Mouse (Mus musculus) embryonic facial prominence, embryonic 14.5 days (tissue): ENCODE results near the gene Zbtb48. TPM values are rescaled to one million over a fixed set of nuclear protein-coding genes. Genes with fewer than 3 reads are reported as not detected.

Experiments used
- ATAC-seq: fragments of 200-750 bp; cut with Nextera tagmentation; 2 replicates; pipeline ENCODE4 v1.8.0; 2017; ENCODE audit warnings: low read depth, moderate number of reproducible peaks, moderate TSS enrichment
- DNase-seq: peaks from one replicate; pipeline ENCODE4 v3.0.0-alpha.2; 2015; ENCODE audit warnings: low spot score
- H3K27ac ChIP-seq: fragments of 300-500 bp; sonication (generic); replicated peaks from 2 replicates; pipeline ENCODE4 v1.5.1; 2014; ENCODE audit warnings: low read depth, mild to moderate bottlenecking, low read length, moderate library complexity
- H3K27me3 ChIP-seq: fragments of 300-500 bp; sonication (generic); replicated peaks from 2 replicates; pipeline ENCODE4 v1.6.1; 2014; ENCODE audit warnings: low read length; ENCODE audit not compliant: control insufficient read depth, insufficient read depth
- H3K36me3 ChIP-seq: fragments of 300-500 bp; sonication (generic); 2 replicates; pipeline ENCODE4 v1.6.1; 2014; ENCODE audit warnings: low read length, mixed read lengths; ENCODE audit not compliant: control insufficient read depth, insufficient read depth
- H3K4me1 ChIP-seq: fragments of 300-500 bp; sonication (generic); 2 replicates; pipeline ENCODE4 v1.6.1; 2014; ENCODE audit warnings: antibody characterized with exemption, low read length; ENCODE audit not compliant: control insufficient read depth, insufficient read depth
- H3K4me2 ChIP-seq: fragments of 300-500 bp; sonication (generic); 2 replicates; pipeline ENCODE4 v1.6.1; 2014; ENCODE audit warnings: low read depth, mild to moderate bottlenecking, low read length, moderate library complexity, mixed read lengths
- H3K4me3 ChIP-seq: fragments of 300-500 bp; sonication (generic); 2 replicates; pipeline ENCODE4 v1.5.1; 2014; ENCODE audit warnings: low read depth, mild to moderate bottlenecking, low read length
- H3K9ac ChIP-seq: fragments of 300-500 bp; sonication (generic); 2 replicates; pipeline ENCODE4 v1.6.1; 2014; ENCODE audit warnings: low read depth, mild to moderate bottlenecking, low read length, moderate library complexity, mixed read lengths
- H3K9me3 ChIP-seq: fragments of 300-500 bp; sonication (generic); 2 replicates; pipeline ENCODE4 v1.6.1; 2016; ENCODE audit warnings: low read length; ENCODE audit not compliant: control insufficient read depth
- WGBS: fragments of 180-500 bp; shearing (Covaris S2); extraction: QIAGEN DNeasy Blood & Tissue Kit; methylation state at CpG from one replicate; pipeline ENCODE4 v1.1.7; 2014; 5-methylcytosine and 5-hydroxymethylcytosine counted together
- polyA plus RNA-seq: library from polyadenylated mRNA; unstranded; fragments of >200 nt; fragmentation: Nextera tagmentation; extraction: Ambion mirVana; gene quantifications from 2 replicates; pipeline ENCODE4 v1.2.1, GENCODE M21; 2014

The Zbtb48 gene
- polyA plus RNA-seq, 1 experiment from 2014 or later, result 19.0 TPM

GRCm38 (mm10) chr4:152010091-152010706 is 17.3 kb downstream of the Zbtb48 start:
- Histone ChIP-seq H3K4me1 (peaks cover 23% of the 10 kb centered on the region), H3K27ac (peak overlapping the region; percentile 90), H3K4me3 (peak overlapping the region; percentile 71), H3K4me2 (peak overlapping the region; percentile 99), H3K9ac (peak overlapping the region; percentile 71), H3K27me3 (no peaks in the 10 kb centered on the region), H3K36me3 (peaks cover 20% of the 10 kb centered on the region), H3K9me3 (no peaks in the 10 kb centered on the region)
- DNase-seq (peak; percentile 88), ATAC-seq (peak; percentile 36)
- 1% methylated on average over 10 of the region's 10 CpGs for WGBS

GRCm38 (mm10) chr4:152009076-152010051 is 18.1 kb downstream of the Zbtb48 start:
- Histone ChIP-seq H3K27ac (peak overlapping the region; percentile 90), H3K9ac (peak overlapping the region; percentile 71), H3K9me3 (no peaks in the 10 kb centered on the region), H3K4me2 (peak overlapping the region; percentile 99), H3K4me1 (peaks cover 23% of the 10 kb centered on the region), H3K27me3 (no peaks in the 10 kb centered on the region), H3K36me3 (peaks cover 11% of the 10 kb centered on the region), H3K4me3 (peak overlapping the region; percentile 71)
- DNase-seq (peak; percentile 60), ATAC-seq (peak; percentile 76)
- WGBS, result 0% methylated on average over 52 of the region's 115 CpGs

- H3K4me1 ChIP-seq, result peaks cover 23% of the 10 kb centered on the region
- peak within 1 kb of the TSS; percentile 99 for H3K4me2 ChIP-seq
- ATAC-seq (peak; percentile 90), DNase-seq (peak; percentile 98)
- peak within 1 kb of the TSS; percentile 90 for H3K27ac ChIP-seq
- peaks cover 8% of the 10 kb centered on the region for H3K36me3 ChIP-seq
- H3K9me3 ChIP-seq, result no peaks in the 10 kb centered on the region
- H3K4me3 ChIP-seq, result peak within 1 kb of the TSS; percentile 71
- H3K9ac ChIP-seq, result peak within 1 kb of the TSS; percentile 71
- WGBS, result under 1% methylated on average over 40 of the region's 45 CpGs
- H3K27me3 ChIP-seq, result no peaks in the 10 kb centered on the region
Measured at GRCm38 (mm10) chr4:152008622-152009075, 18.8 kb downstream of the Zbtb48 start, which contains the start of gene Klhl21. Gene Klhl21, plus strand, starts transcription at chr4:152008803.

- no peak for ATAC-seq
- peaks cover 23% of the 10 kb centered on the region for H3K4me1 ChIP-seq
- peak overlapping the region; percentile 71; the same call in 1 of the 2 replicates for H3K9ac ChIP-seq
Measured at GRCm38 (mm10) chr4:152008148-152008500, 19.3 kb downstream of the Zbtb48 start.

GRCm38 (mm10) chr4:152007481-152008147 is 19.9 kb downstream of the Zbtb48 start:
- Histone ChIP-seq H3K9ac (peak overlapping the region; percentile 71; the same call in 1 of the 2 replicates), H3K36me3 (peaks cover 8% of the 10 kb centered on the region), H3K4me2 (peak overlapping the region; percentile 99), H3K9me3 (no peaks in the 10 kb centered on the region), H3K27ac (peak overlapping the region; percentile 90; the same call in 1 of the 2 replicates), H3K27me3 (no peaks in the 10 kb centered on the region), H3K4me1 (peaks cover 23% of the 10 kb centered on the region), H3K4me3 (peak overlapping the region; percentile 71)
- DNase-seq, result peak; percentile 60
- WGBS, result 8% methylated on average over 8 of the region's 8 CpGs
- no peak for ATAC-seq

More at GRCm38 (mm10) chr4:152008148-152008500, 19.3 kb downstream of the Zbtb48 start:
- WGBS, result 2% methylated on average over 14 of the region's 14 CpGs
- H3K9me3 ChIP-seq, result no peaks in the 10 kb centered on the region
- peaks cover 8% of the 10 kb centered on the region for H3K36me3 ChIP-seq
- peak overlapping the region; percentile 71 for H3K4me3 ChIP-seq
- no peak for DNase-seq
- H3K4me2 ChIP-seq, result peak overlapping the region; percentile 99
- H3K27ac ChIP-seq, result peak overlapping the region; percentile 90
- no peaks in the 10 kb centered on the region for H3K27me3 ChIP-seq

- ATAC-seq, result no peak
Measured at GRCm38 (mm10) chr4:152006812-152007211, 20.7 kb downstream of the Zbtb48 start.

GRCm38 (mm10) chr4:152006137-152006536 is 21.3 kb downstream of the Zbtb48 start:
- DNase-seq (no peak), ATAC-seq (no peak)
- H3K4me2 ChIP-seq, result no peak overlapping the region
- H3K4me3 ChIP-seq, result no peak overlapping the region
- H3K4me1 ChIP-seq, result peaks cover 23% of the 10 kb centered on the region
- 78% methylated on average over 6 of the region's 6 CpGs for WGBS
- no peak overlapping the region for H3K27ac ChIP-seq
- H3K9me3 ChIP-seq, result no peaks in the 10 kb centered on the region
- no peaks in the 10 kb centered on the region for H3K27me3 ChIP-seq
- H3K9ac ChIP-seq, result no peak overlapping the region
- no peaks in the 10 kb centered on the region for H3K36me3 ChIP-seq

More at GRCm38 (mm10) chr4:152006812-152007211, 20.7 kb downstream of the Zbtb48 start:
- H3K9ac ChIP-seq, result no peak overlapping the region
- DNase-seq, result no peak
- no peaks in the 10 kb centered on the region for H3K27me3 ChIP-seq
- H3K36me3 ChIP-seq, result no peaks in the 10 kb centered on the region
- no peak overlapping the region for H3K4me3 ChIP-seq
- H3K4me1 ChIP-seq, result peaks cover 23% of the 10 kb centered on the region
- no peak overlapping the region for H3K27ac ChIP-seq
- H3K9me3 ChIP-seq, result no peaks in the 10 kb centered on the region
- 24% methylated on average over 3 of the region's 3 CpGs for WGBS
- no peak overlapping the region for H3K4me2 ChIP-seq

- Histone ChIP-seq H3K9me3 (no peaks in the 10 kb centered on the region), H3K27ac (no peak overlapping the region), H3K4me2 (no peak overlapping the region), H3K27me3 (no peaks in the 10 kb centered on the region), H3K4me3 (no peak overlapping the region), H3K9ac (no peak overlapping the region), H3K36me3 (no peaks in the 10 kb centered on the region), H3K4me1 (peaks cover 7% of the 10 kb centered on the region; the same call in 1 of the 2 replicates)
- no peak for DNase-seq
- 90% methylated on average over 3 of the region's 3 CpGs for WGBS
- ATAC-seq, result no peak
Measured at GRCm38 (mm10) chr4:152002063-152002462, 25.4 kb downstream of the Zbtb48 start.
